Mouse (Mus musculus): ENCODE measurements around the gene Rcor2. TPM values are rescaled to one million over a fixed set of nuclear protein-coding genes. Genes with fewer than 3 reads are reported as not detected.

Rcor2 gene
- polyA plus RNA-seq, 1 experiment: 11.8 TPM

GRCm38 (mm10) chr19:7320181-7320580 lies 53.1 kb downstream of the Rcor2 start:
- no peak for DNase-seq (ENCODE audit: low read depth)

DNA sequence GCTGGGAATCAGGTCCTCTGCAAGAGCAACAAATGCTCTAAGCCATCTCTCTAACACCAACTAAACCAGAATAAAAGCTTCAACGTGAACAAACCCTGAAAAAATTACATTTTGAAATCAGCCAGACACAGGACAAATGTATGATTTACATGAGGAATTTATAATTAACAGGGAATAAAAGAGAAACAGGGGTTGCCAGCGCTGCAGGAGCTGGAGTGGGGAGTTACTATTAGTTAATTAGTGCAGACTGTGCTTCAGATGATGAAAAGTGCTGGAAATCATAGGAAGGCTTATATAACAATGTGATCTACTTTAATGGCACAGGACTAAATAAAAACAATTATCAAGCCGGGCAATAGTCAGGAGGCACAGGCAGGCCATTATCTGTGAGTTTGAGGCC lies 54.3 kb downstream of the Rcor2 start:
- no peak for DNase-seq (ENCODE audit: low read depth)

Other genes with a start within 250 kb of the Rcor2 start
- 10.3 and 11.8 TPM in 2 replicates for gene Fermt3, start 247.9 kb upstream of the Rcor2 start, polyA plus RNA-seq (2012; rRNA removed)
- 42.0 and 46.0 TPM in 2 replicates for gene Stip1, start 227.4 kb upstream of the Rcor2 start, polyA plus RNA-seq (2012; rRNA removed)
- gene Macrod1, start 210.5 kb upstream of the Rcor2 start, polyA plus RNA-seq (2012; rRNA removed): 29.9 and 42.2 TPM in 2 replicates
- gene Flrt1, start 161.6 kb upstream of the Rcor2 start, polyA plus RNA-seq (2012; rRNA removed): 0.51 and 0.91 TPM in 2 replicates
- gene Otub1, start 61.0 kb upstream of the Rcor2 start, polyA plus RNA-seq (2012; rRNA removed): 121 and 122 TPM in 2 replicates
- 1,770 and 2,047 TPM in 2 replicates for gene Cox8a, start 49.7 kb upstream of the Rcor2 start, polyA plus RNA-seq (2012; rRNA removed)
- gene Naa40, start 26.1 kb upstream of the Rcor2 start, polyA plus RNA-seq (2012; rRNA removed): 29.7 and 35.5 TPM in 2 replicates
- gene Mark2, start 74.5 kb downstream of the Rcor2 start, polyA plus RNA-seq (2012; rRNA removed): 50.9 and 83.8 TPM in 2 replicates
- 14.7 and 15.5 TPM in 2 replicates for gene Spindoc, start 115.7 kb downstream of the Rcor2 start, polyA plus RNA-seq (2012; rRNA removed)
- gene 2700081O15Rik, start 150.3 kb downstream of the Rcor2 start, polyA plus RNA-seq (2012; rRNA removed): 20.7 and 21.1 TPM in 2 replicates
- gene Rtn3, start 216.0 kb downstream of the Rcor2 start, polyA plus RNA-seq (2012; rRNA removed): 190 and 205 TPM in 2 replicates
- 33.5 and 40.2 TPM in 2 replicates for gene Atl3, start 226.7 kb downstream of the Rcor2 start, polyA plus RNA-seq (2012; rRNA removed)

All from gonadal fat pad, adult 2 months (tissue).